In genomic region chr14:99043499-99043898, GRCm38 (mm10) we compare ENCODE assay signal across 9 mouse cellular contexts. TPM values are rescaled to one million over a fixed set of nuclear protein-coding genes. Genes with fewer than 3 reads are reported as not detected.
DNase-seq lines count a peak whose midpoint lies in the region; ATAC-seq and TF ChIP-seq lines count a peak whose summit lies in the region.
"Had no signal": no experiment of that assay in that cellular context is flagged by ENCODE, and none has a peak within 500 bp of the region (broad histone marks: within the 10 kb centered on the region; RNA-seq: fewer than 3 reads in every experiment).

No protein-coding gene starts in this region.

- 61% methylated on average over 1 of the region's 1 CpGs for WGBS in hindbrain, postnatal 0 days
- 61% methylated on average over 1 of the region's 1 CpGs for WGBS in midbrain, embryonic 16.5 days

- H3K4me1 ChIP-seq in hindbrain, postnatal 0 days (ENCODE audit: insufficient read depth, low read length), result peaks cover 15% of the 10 kb centered on the region
- H3K4me1 ChIP-seq in midbrain, embryonic 16.5 days (ENCODE audit: control insufficient read depth, insufficient read depth, low read length), result peaks cover 19% of the 10 kb centered on the region

- intact Hi-C loops in left cerebral cortex, postnatal 10 days (cut with DNase I), result no loop called here

- H3K9ac ChIP-seq in hindbrain, postnatal 0 days (replicated peaks; ENCODE audit: low read length), result no peak overlapping the region
- H3K9ac ChIP-seq in midbrain, embryonic 16.5 days (ENCODE audit: low read depth, low read length), result no peak overlapping the region

- no peak for ATAC-seq in hindbrain, postnatal 0 days
- no peak for ATAC-seq in midbrain, embryonic 16.5 days

- H3K4me2 ChIP-seq in hindbrain, postnatal 0 days (ENCODE audit: low read depth, low read length), result peak overlapping the region; percentile 81
- peak overlapping the region; percentile 71; the same call in 1 of the 2 replicates for H3K4me2 ChIP-seq in midbrain, embryonic 16.5 days (ENCODE audit: low read length)

- DNase-seq in layer of hippocampus, adult 9-11 months, result peak; percentile 37
- no peak for DNase-seq in layer of hippocampus, adult 9-10 months (ENCODE audit: low spot score)
- peak; percentile 55 for DNase-seq in fat pad, adult 2 months (ENCODE audit: extremely low read depth, low read depth, low spot score)
- no peak for DNase-seq in hindbrain, postnatal 0 days (ENCODE audit: low spot score)
- DNase-seq in layer of hippocampus, postnatal 10 days (ENCODE audit: low spot score in 2 of 2), result no peak
- no peak for DNase-seq in left cerebral cortex, postnatal 10 days (ENCODE audit: extremely low spot score in 1 of 2, low spot score in 2 of 2)
- DNase-seq in cerebellum, postnatal 25 days, result no peak
- DNase-seq: kidney, adult 9 months had no signal

- TF ChIP-seq CTCF in hindbrain, postnatal 0 days (IDR thresholded peaks at IDR 0.05; ENCODE audit: low read depth), result no peak

- no peaks in the 10 kb centered on the region for H3K27me3 ChIP-seq in hindbrain, postnatal 0 days (ENCODE audit: insufficient read depth, low read length)
- H3K27me3 ChIP-seq in midbrain, embryonic 16.5 days (ENCODE audit: control insufficient read depth, insufficient read depth, low read depth, low read length), result no peaks in the 10 kb centered on the region

- no peak overlapping the region for H3K27ac ChIP-seq in hindbrain, postnatal 0 days
- H3K27ac ChIP-seq in midbrain, embryonic 16.5 days (ENCODE audit: low read length), result no peak overlapping the region

- no peak overlapping the region for H3K4me3 ChIP-seq in hindbrain, postnatal 0 days (ENCODE audit: low read length)
- no peak overlapping the region for H3K4me3 ChIP-seq in midbrain, embryonic 16.5 days (ENCODE audit: low read depth, low read length)

- no peaks in the 10 kb centered on the region for H3K36me3 ChIP-seq in hindbrain, postnatal 0 days (ENCODE audit: insufficient read depth, low read length)
- no peaks in the 10 kb centered on the region; the same call in 1 of the 2 replicates for H3K36me3 ChIP-seq in midbrain, embryonic 16.5 days (ENCODE audit: control insufficient read depth, insufficient read depth, low read length)

- H3K9me3 ChIP-seq in hindbrain, postnatal 0 days (ENCODE audit: low read length), result no peaks in the 10 kb centered on the region
- H3K9me3 ChIP-seq in midbrain, embryonic 16.5 days (replicated peaks; ENCODE audit: control insufficient read depth, low read length, poor library complexity, severe bottlenecking), result no peaks in the 10 kb centered on the region

RNA-seq across cellular contexts. Expression of gene Mzt1, which starts 2.4 kb away (rescaled TPM):
- total RNA-seq in hindbrain, postnatal 0 days (2014; rRNA removed), result 73.7 and 74.1 TPM in 2 replicates
- 117 and 124 TPM in 2 replicates for polyA plus RNA-seq in hindbrain, postnatal 0 days (2015; fragmentation: Nextera tagmentation; extraction: Ambion mirVana)
- 103 and 117 TPM in 2 replicates for polyA plus RNA-seq in midbrain, embryonic 16.5 days (2015; fragmentation: Nextera tagmentation; extraction: Ambion mirVana)
- 10 to 100 TPM; 50.2 to 51.7 TPM for total RNA-seq in layer of hippocampus, postnatal 10 days (2021)
- 10 to 100 TPM; 43.0 to 43.1 TPM for total RNA-seq in left cerebral cortex, postnatal 10 days (2021)

RNA-seq across cellular contexts. Expression of gene Bora, which starts 2.5 kb away (rescaled TPM):
- 7.6 and 8.2 TPM in 2 replicates for total RNA-seq in hindbrain, postnatal 0 days (2014; rRNA removed)
- 13.3 and 15.8 TPM in 2 replicates for polyA plus RNA-seq in hindbrain, postnatal 0 days (2015; fragmentation: Nextera tagmentation; extraction: Ambion mirVana)
- polyA plus RNA-seq in midbrain, embryonic 16.5 days (2015; fragmentation: Nextera tagmentation; extraction: Ambion mirVana), result 9.3 and 11.8 TPM in 2 replicates
- total RNA-seq in layer of hippocampus, postnatal 10 days (2021), result 1 to 10 TPM; 4.0 to 5.0 TPM
- total RNA-seq in left cerebral cortex, postnatal 10 days (2021), result 1 to 10 TPM; 3.2 to 3.9 TPM

RNA-seq across cellular contexts. Expression of gene Rpl36a-ps1, which starts 49.4 kb away (rescaled TPM):
- total RNA-seq in hindbrain, postnatal 0 days (2014; rRNA removed), result not detected in 2 replicates
- polyA plus RNA-seq in hindbrain, postnatal 0 days (2015; fragmentation: Nextera tagmentation; extraction: Ambion mirVana), result not detected in 2 replicates
- polyA plus RNA-seq in midbrain, embryonic 16.5 days (2015; fragmentation: Nextera tagmentation; extraction: Ambion mirVana), result 0.63 TPM in 1 of 2 replicates, not detected in the other
- total RNA-seq in layer of hippocampus, postnatal 10 days (2021), result 1 to 10 TPM; 1.0 to 4.2 TPM
- total RNA-seq in left cerebral cortex, postnatal 10 days (2021), result 1 to 10 TPM in 1 of 2 experiments, under 1 TPM in 1; 0.99 to 2.2 TPM

RNA-seq across cellular contexts. Expression of gene Pibf1, which starts 55.7 kb away (rescaled TPM):
- 10.1 and 17.0 TPM in 2 replicates for total RNA-seq in hindbrain, postnatal 0 days (2014; rRNA removed)
- 13.4 and 15.0 TPM in 2 replicates for polyA plus RNA-seq in hindbrain, postnatal 0 days (2015; fragmentation: Nextera tagmentation; extraction: Ambion mirVana)
- 17.2 and 19.3 TPM in 2 replicates for polyA plus RNA-seq in midbrain, embryonic 16.5 days (2015; fragmentation: Nextera tagmentation; extraction: Ambion mirVana)
- 10 to 100 TPM; 12.7 to 15.4 TPM for total RNA-seq in layer of hippocampus, postnatal 10 days (2021)
- 10 to 100 TPM; 11.8 to 13.3 TPM for total RNA-seq in left cerebral cortex, postnatal 10 days (2021)

RNA-seq across cellular contexts. Expression of gene Dis3, which starts 56.1 kb away (rescaled TPM):
- total RNA-seq in hindbrain, postnatal 0 days (2014; rRNA removed), result 13.5 and 16.3 TPM in 2 replicates
- polyA plus RNA-seq in hindbrain, postnatal 0 days (2015; fragmentation: Nextera tagmentation; extraction: Ambion mirVana), result 25.7 and 26.1 TPM in 2 replicates
- 22.6 and 26.9 TPM in 2 replicates for polyA plus RNA-seq in midbrain, embryonic 16.5 days (2015; fragmentation: Nextera tagmentation; extraction: Ambion mirVana)
- total RNA-seq in layer of hippocampus, postnatal 10 days (2021), result 10 to 100 TPM; 28.1 to 29.5 TPM
- 10 to 100 TPM; 21.1 to 27.0 TPM for total RNA-seq in left cerebral cortex, postnatal 10 days (2021)

Comparison
In these comparisons a context has a peak if more than half of its experiments do, and no peak if none do; other contexts are left out.
1. DNase-seq: peak in layer of hippocampus, adult 9-11 months (single experiment) and fat pad, adult 2 months (single experiment); none in layer of hippocampus, adult 9-10 months (single experiment), hindbrain, postnatal 0 days (single experiment), layer of hippocampus, postnatal 10 days (0 of 2), left cerebral cortex, postnatal 10 days (0 of 2) and cerebellum, postnatal 25 days (0 of 2).